Mouse (Mus musculus): ENCODE measurements around the gene Lgals12. TPM values are rescaled to one million over a fixed set of nuclear protein-coding genes. Genes with fewer than 3 reads are reported as not detected.

The Lgals12 gene
- total and polyA plus RNA-seq, 3 experiments = not detected

DNA sequence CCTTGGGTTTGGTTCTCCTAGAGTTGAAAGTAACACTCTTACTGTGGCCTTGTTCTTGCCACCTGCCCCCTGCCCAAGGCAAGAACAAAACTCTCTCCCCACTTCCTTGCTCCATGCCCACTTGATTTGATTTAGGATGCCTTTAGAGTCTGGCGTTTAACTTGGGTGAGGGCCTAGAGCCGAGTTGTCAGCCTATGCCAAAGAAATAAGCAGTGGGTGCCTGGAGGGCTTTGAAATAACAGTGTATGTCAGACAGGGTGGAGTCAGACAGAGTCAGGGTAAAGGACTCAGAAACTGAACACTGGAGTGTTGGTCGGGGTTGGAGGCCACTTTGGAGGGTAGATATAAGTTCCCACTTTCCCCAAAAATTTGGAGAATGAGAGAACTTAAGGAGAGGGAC is 10.1 kb upstream of the Lgals12 start:
- Histone ChIP-seq H3K27me3 (ENCODE audit: control insufficient read depth in 1 of 2, insufficient read depth in 2 of 2, low read length in 2 of 2) (peaks cover 0 to 2% of the 10 kb centered on the region in 2 experiments; a peak in 1 of 4 replicates), H3K79me2 (ENCODE audit: control insufficient read depth, insufficient read depth, low read length, poor library complexity) (no peaks in the 10 kb centered on the region), H3K9me3 (replicated peaks; ENCODE audit: insufficient read depth, low read length) (no peaks in the 10 kb centered on the region), H3K4me1 (ENCODE audit: control insufficient read depth in 1 of 2, insufficient read depth in 2 of 2, low read length in 2 of 2) (no peaks in the 10 kb centered on the region), H3K27ac (ENCODE audit: control insufficient read depth, low read depth, low read length) (no peak overlapping the region), H3K4me3 (ENCODE audit: control insufficient read depth in 1 of 2, insufficient read depth in 1 of 2, low read depth in 2 of 2, low read length in 2 of 2) (no peak overlapping the region), H3K36me3 (ENCODE audit: control insufficient read depth in 1 of 2, insufficient read depth in 2 of 2, low read length in 2 of 2) (no peaks in the 10 kb centered on the region), H3K9ac (ENCODE audit: control insufficient read depth, low read depth, low read length, poor library complexity, severe bottlenecking) (no peak overlapping the region)
- TF ChIP-seq TAL1 (IDR thresholded peaks at IDR 0.05; ENCODE audit: low read length) (no peak), UBTF (IDR thresholded peaks at IDR 0.05; ENCODE audit: borderline replicate concordance, insufficient read depth, low read depth, low read length) (no peak), MYC (IDR thresholded peaks at IDR 0.05; ENCODE audit: low read depth, low read length) (no peak), SIN3A (IDR thresholded peaks at IDR 0.05; ENCODE audit: low read length) (no peak)
- DNase-seq (ENCODE audit: low read depth, low spot score) = no peak

DNA sequence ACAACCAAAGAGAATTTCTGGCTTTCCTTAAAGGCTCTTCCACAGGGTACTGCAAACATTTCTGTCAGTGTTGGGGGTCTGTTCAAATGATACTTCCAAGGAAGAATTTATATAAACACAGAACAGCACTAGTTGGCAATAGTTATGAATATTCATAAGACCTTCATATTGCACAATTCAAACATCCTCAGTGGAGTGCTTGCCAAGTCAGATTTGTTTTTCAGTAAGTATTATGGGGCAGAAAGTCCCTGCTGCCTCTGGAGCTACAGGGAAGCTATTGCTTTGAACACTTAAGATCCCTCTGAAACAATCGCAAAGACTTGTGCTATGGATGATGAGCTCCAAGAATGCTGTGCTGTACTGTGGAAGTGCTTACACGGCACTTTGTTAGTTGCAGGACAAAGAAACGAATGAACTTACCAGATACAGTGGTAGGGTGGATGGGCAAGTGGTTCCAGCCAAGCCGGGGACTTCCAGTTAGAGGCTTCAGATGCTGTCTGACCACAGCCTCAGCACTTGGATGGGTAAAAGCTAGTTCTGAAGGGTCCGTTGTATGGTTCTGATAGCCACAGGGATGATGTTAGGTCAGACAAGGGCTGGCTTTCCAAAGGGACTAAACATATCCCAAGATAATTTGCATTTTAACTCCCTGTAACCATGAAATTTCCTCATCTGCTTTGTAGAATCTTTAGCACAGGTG is 9.4 kb upstream of the Lgals12 start:
- no peaks in the 10 kb centered on the region for H3K36me3 ChIP-seq (ENCODE audit: control insufficient read depth in 1 of 2, insufficient read depth in 2 of 2, low read length in 2 of 2)
- no peak overlapping the region for H3K9ac ChIP-seq (ENCODE audit: control insufficient read depth, low read depth, low read length, poor library complexity, severe bottlenecking)
- TF ChIP-seq CHD2 (IDR thresholded peaks at IDR 0.05; ENCODE audit: low read length) = no peak
- no peak for TF ChIP-seq TBP (IDR thresholded peaks at IDR 0.05; ENCODE audit: low read depth, low read length)
- TF ChIP-seq ZC3H11A (IDR thresholded peaks at IDR 0.05; ENCODE audit: low read depth, low read length) = no peak
- no peak for TF ChIP-seq USF2 (IDR thresholded peaks at IDR 0.05; ENCODE audit: borderline replicate concordance in 1 of 2, insufficient read depth in 1 of 2, low read depth in 1 of 2, low read length in 2 of 2)
- TF ChIP-seq MEF2A (IDR thresholded peaks at IDR 0.05; ENCODE audit: extremely low read depth, insufficient replicate concordance, low read depth, low read length, poor library complexity, severe bottlenecking) = no peak
- no peak overlapping the region for H3K27ac ChIP-seq (ENCODE audit: control insufficient read depth, low read depth, low read length)
- no peaks in the 10 kb centered on the region for H3K9me3 ChIP-seq (replicated peaks; ENCODE audit: insufficient read depth, low read length)
- H3K79me2 ChIP-seq (ENCODE audit: control insufficient read depth, insufficient read depth, low read length, poor library complexity) = no peaks in the 10 kb centered on the region
- H3K27me3 ChIP-seq (ENCODE audit: control insufficient read depth in 1 of 2, insufficient read depth in 2 of 2, low read length in 2 of 2) = peaks cover 0 to 2% of the 10 kb centered on the region in 2 experiments; a peak in 1 of 4 replicates
- H3K4me1 ChIP-seq (ENCODE audit: control insufficient read depth in 1 of 2, insufficient read depth in 2 of 2, low read length in 2 of 2) = no peaks in the 10 kb centered on the region
- no peak for DNase-seq (ENCODE audit: low read depth, low spot score)
- no peak overlapping the region for H3K4me3 ChIP-seq (ENCODE audit: control insufficient read depth in 1 of 2, insufficient read depth in 1 of 2, low read depth in 2 of 2, low read length in 2 of 2)

GRCm38 (mm10) chr19:7613151-7613550 is 6.2 kb upstream of the Lgals12 start:
- Histone ChIP-seq H3K27me3 (ENCODE audit: control insufficient read depth in 1 of 2, insufficient read depth in 2 of 2, low read length in 2 of 2) (no peaks in the 10 kb centered on the region), H3K36me3 (ENCODE audit: control insufficient read depth in 1 of 2, insufficient read depth in 2 of 2, low read length in 2 of 2) (no peaks in the 10 kb centered on the region), H3K4me1 (ENCODE audit: control insufficient read depth in 1 of 2, insufficient read depth in 2 of 2, low read length in 2 of 2) (no peaks in the 10 kb centered on the region), H3K4me3 (ENCODE audit: control insufficient read depth in 1 of 2, insufficient read depth in 1 of 2, low read depth in 2 of 2, low read length in 2 of 2) (no peak overlapping the region), H3K9me3 (replicated peaks; ENCODE audit: insufficient read depth, low read length) (no peaks in the 10 kb centered on the region), H3K9ac (ENCODE audit: control insufficient read depth, low read depth, low read length, poor library complexity, severe bottlenecking) (no peak overlapping the region), H3K79me2 (ENCODE audit: control insufficient read depth, insufficient read depth, low read length, poor library complexity) (no peaks in the 10 kb centered on the region), H3K27ac (ENCODE audit: control insufficient read depth, low read depth, low read length) (no peak overlapping the region)
- TF ChIP-seq POLR2AphosphoS2 (IDR thresholded peaks at IDR 0.05; ENCODE audit: low read length) (no peak), MXI1 (IDR thresholded peaks at IDR 0.05; ENCODE audit: low read depth, low read length) (no peak)
- no peak for DNase-seq (ENCODE audit: low read depth, low spot score)

Data from MEL (cell line).